Mouse (Mus musculus) ES-Bruce4 (cell line): ENCODE results near the gene Arhgap15.
"Not testable (repeated sequence)": the region's sequence is repeated elsewhere in the genome, so short reads cannot be mapped to it uniquely, and the experiment has no call there.

ENCODE experiments used
- CTCF ChIP-seq: IDR thresholded peaks from one replicate; pipeline ENCODE4 v1.8.1; 2011; ENCODE audit warnings: low read depth, low read length
- EP300 ChIP-seq: IDR thresholded peaks from 2 replicates; pipeline ENCODE4 v1.6.1; 2011; ENCODE audit warnings: low read depth, low read length; ENCODE audit not compliant: insufficient read depth
- POLR2A ChIP-seq: IDR thresholded peaks from one replicate; pipeline ENCODE4 v1.8.1; 2011; ENCODE audit warnings: low read length; ENCODE audit not compliant: insufficient read depth

DNA sequence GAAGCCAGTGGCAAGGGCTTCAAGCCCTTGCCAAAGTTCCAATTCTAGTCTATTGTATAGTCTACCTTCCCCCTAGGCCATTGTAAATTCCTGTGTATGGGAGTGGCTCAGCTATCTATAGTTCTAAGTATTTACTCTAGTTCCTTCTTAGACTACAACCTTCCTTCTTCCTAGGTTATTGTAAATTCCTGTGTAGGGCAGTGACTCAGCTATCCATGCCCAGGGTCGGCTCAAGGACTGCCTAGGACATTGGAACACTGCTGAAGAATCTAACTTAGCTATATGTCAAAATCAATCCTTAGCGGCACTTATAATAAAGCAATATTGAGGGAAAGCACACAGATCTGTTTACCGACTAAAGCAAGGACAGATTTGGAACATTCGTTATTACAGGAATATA is 13.6 kb upstream of the Arhgap15 start:
- not testable (repeated sequence) for TF ChIP-seq CTCF, POLR2A, EP300
